Mouse (Mus musculus): Measurements from ENCODE around the gene Acot5.

DNA sequence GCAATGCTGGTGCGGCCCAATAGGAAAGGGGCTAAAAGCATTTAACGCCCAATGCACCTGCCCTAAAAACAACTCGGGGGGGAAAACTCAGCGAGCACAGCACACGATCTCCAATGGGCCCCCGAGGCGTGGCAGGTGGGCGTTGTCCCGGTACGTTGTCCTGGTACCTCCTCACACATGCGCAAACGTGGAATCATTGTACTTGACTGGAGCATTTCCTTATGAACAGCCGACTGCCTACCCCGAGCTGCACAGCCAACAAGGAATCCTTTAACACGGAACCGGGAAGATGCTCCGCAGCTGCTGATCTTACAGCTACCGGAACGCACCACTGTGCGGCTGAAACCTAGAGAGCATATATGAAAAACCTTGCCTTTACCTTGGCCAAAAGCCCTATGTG lies 6.8 kb upstream of the Acot5 start:
- TF ChIP-seq POLR2A (IDR thresholded peaks at IDR 0.05; ENCODE audit: control insufficient read depth, low read depth, low read length) (no peak), CTCF (IDR thresholded peaks at IDR 0.05; ENCODE audit: control insufficient read depth, insufficient read depth, insufficient replicate concordance, low read depth, low read length) (no peak)
